Comparison of ENCODE assay signal across 16 mouse cellular contexts in the genomic region with DNA sequence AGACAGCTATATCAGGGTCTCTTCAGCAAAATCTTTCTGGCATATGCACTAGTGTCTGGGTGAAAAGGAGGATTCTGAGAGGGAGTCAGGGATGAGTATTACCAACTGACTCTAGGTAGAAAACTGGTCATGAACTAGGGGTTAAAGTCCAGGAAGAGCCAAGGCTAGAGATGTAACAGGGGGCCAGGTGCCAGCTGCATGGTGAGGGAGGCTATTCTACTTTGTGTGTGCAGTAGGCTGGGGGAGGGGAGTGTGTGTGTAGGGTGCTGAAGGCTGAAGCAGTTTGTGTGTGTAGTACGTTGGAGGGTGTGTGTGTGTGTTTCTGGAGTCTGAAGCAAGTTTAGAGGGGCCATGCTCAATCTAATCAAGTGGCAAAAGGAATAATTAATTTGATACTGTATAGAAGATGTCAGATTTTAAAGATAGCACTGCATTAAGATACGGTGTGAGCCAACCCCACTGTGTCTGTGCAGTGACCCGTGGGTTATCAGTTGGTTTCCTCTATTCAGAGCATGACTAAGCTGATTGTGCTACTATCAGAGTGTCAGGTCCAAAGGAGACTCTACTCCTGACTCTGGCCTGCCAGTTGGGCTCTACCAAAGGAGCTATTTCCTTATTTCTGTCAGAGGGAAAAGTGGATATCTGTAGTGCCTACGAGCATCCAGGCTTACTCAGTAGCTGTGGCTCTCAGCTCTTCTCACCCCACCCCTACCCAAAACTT.
DNase-seq lines count a peak whose midpoint lies in the region; ATAC-seq lines count a peak whose summit lies in the region.
"Had no signal": no experiment of that assay in that cellular context is flagged by ENCODE, and none has a peak within 500 bp of the region (broad histone marks: within the 10 kb centered on the region; RNA-seq: fewer than 3 reads in every experiment).

No protein-coding gene starts in this region.

- H3K27ac ChIP-seq in heart, embryonic 10.5 days, result 0 out of 2 replicates have a peak overlapping the region, but pooled peaks have one; percentile 47
- no peak overlapping the region for H3K27ac ChIP-seq in liver, embryonic 16.5 days (ENCODE audit: low read length)
- H3K27ac ChIP-seq: embryonic facial prominence, embryonic 12.5 days; forebrain, embryonic 15.5 days; hindbrain, embryonic 12.5 days; neural tube, embryonic 15.5 days had no signal

- H3K9me3 ChIP-seq in heart, embryonic 10.5 days, result no peaks in the 10 kb centered on the region
- H3K9me3 ChIP-seq in liver, embryonic 16.5 days (replicated peaks; ENCODE audit: control insufficient read depth, low read length), result no peaks in the 10 kb centered on the region
- H3K9me3 ChIP-seq: embryonic facial prominence, embryonic 12.5 days; forebrain, embryonic 15.5 days; hindbrain, embryonic 12.5 days; neural tube, embryonic 15.5 days had no signal

- DNase-seq in heart, embryonic 10.5 days (ENCODE audit: low spot score), result no peak
- DNase-seq in heart, adult 9 months (ENCODE audit: low spot score in 2 of 2), result no peak
- peak; percentile 31 for DNase-seq in thymus, postnatal 14 days
- DNase-seq in thymus, postnatal 25 days, result no peak
- DNase-seq in layer of hippocampus, postnatal 10 days (ENCODE audit: low spot score in 2 of 2), result no peak
- no peak for DNase-seq in cerebellum, adult 9-11 months
- no peak for DNase-seq in adrenal gland, adult 18-20 months (ENCODE audit: low spot score in 2 of 2)
- DNase-seq: cerebellum, postnatal 10 days; gastrocnemius, postnatal 36 days; thymus, adult 2 months had no signal

- H3K27me3 ChIP-seq in heart, embryonic 10.5 days (ENCODE audit: insufficient read depth, poor library complexity, severe bottlenecking), result no peaks in the 10 kb centered on the region
- no peaks in the 10 kb centered on the region for H3K27me3 ChIP-seq in liver, embryonic 16.5 days (ENCODE audit: control insufficient read depth, insufficient read depth, low read depth, low read length)
- H3K27me3 ChIP-seq: embryonic facial prominence, embryonic 12.5 days; forebrain, embryonic 15.5 days; hindbrain, embryonic 12.5 days; neural tube, embryonic 15.5 days had no signal

- peaks cover 16% of the 10 kb centered on the region for H3K4me1 ChIP-seq in heart, embryonic 10.5 days
- H3K4me1 ChIP-seq in liver, embryonic 16.5 days (ENCODE audit: control insufficient read depth, low read depth, low read length), result peaks cover 12% of the 10 kb centered on the region
- H3K4me1 ChIP-seq: forebrain, embryonic 15.5 days; neural tube, embryonic 15.5 days had no signal

- H3K36me3 ChIP-seq in heart, embryonic 10.5 days, result no peaks in the 10 kb centered on the region
- no peaks in the 10 kb centered on the region for H3K36me3 ChIP-seq in liver, embryonic 16.5 days (ENCODE audit: control insufficient read depth, insufficient read depth)
- H3K36me3 ChIP-seq: embryonic facial prominence, embryonic 12.5 days; forebrain, embryonic 15.5 days; hindbrain, embryonic 12.5 days; neural tube, embryonic 15.5 days had no signal

- no peak overlapping the region for H3K4me2 ChIP-seq in liver, embryonic 16.5 days (ENCODE audit: low read depth, low read length)
- H3K4me2 ChIP-seq: embryonic facial prominence, embryonic 12.5 days; forebrain, embryonic 15.5 days; hindbrain, embryonic 12.5 days; neural tube, embryonic 15.5 days had no signal

- peak; percentile 82 for ATAC-seq in liver, embryonic 16.5 days (ENCODE audit: low read depth)
- ATAC-seq: activated CD4-positive, CD25-positive, alpha-beta regulatory T cell, adult 4 months; forebrain, embryonic 15.5 days had no signal

- H3K4me3 ChIP-seq in heart, embryonic 10.5 days, result no peak overlapping the region
- no peak overlapping the region for H3K4me3 ChIP-seq in liver, embryonic 16.5 days (ENCODE audit: low read depth, low read length)
- H3K4me3 ChIP-seq: embryonic facial prominence, embryonic 12.5 days; forebrain, embryonic 15.5 days; hindbrain, embryonic 12.5 days; neural tube, embryonic 15.5 days had no signal

- no peak overlapping the region for H3K9ac ChIP-seq in liver, embryonic 16.5 days (ENCODE audit: low read depth, low read length)
- H3K9ac ChIP-seq: embryonic facial prominence, embryonic 12.5 days; forebrain, embryonic 15.5 days; hindbrain, embryonic 12.5 days; neural tube, embryonic 15.5 days had no signal

- WGBS in heart, embryonic 10.5 days, result 19% methylated on average over 4 of the region's 4 CpGs
- WGBS in liver, embryonic 16.5 days (ENCODE audit: insufficient replicate concordance), result 14% methylated on average over 4 of the region's 4 CpGs
